Mouse (Mus musculus) liver (tissue): Measurements from ENCODE around the gene AU022252.

ENCODE experiments used
- DNase-seq: peaks from one replicate; pipeline ENCODE4 v3.0.0-alpha.2; 2020; ENCODE audit warnings: mixed read lengths

Gene AU022252

GRCm38 (mm10) chr4:119244468-119245240 is 12.1 kb upstream of the AU022252 start:
- DNase-seq: no peak

- no peak for DNase-seq
Observed at GRCm38 (mm10) chr4:119242571-119242970, 10.1 kb upstream of the AU022252 start.

- no peak for DNase-seq
Observed at GRCm38 (mm10) chr4:119241664-119242063, 9.2 kb upstream of the AU022252 start.

- no peak for DNase-seq
Observed at GRCm38 (mm10) chr4:119239181-119239682, 6.7 kb upstream of the AU022252 start.

- DNase-seq: no peak
Observed at GRCm38 (mm10) chr4:119238661-119239060, 6.1 kb upstream of the AU022252 start.

- no peak for DNase-seq
Observed at GRCm38 (mm10) chr4:119234348-119234747, 1.8 kb upstream of the AU022252 start.

- DNase-seq: peak; percentile 46
Observed at GRCm38 (mm10) chr4:119233256-119233901, 867 bp upstream of the AU022252 start.

- DNase-seq: peak; percentile 39
Observed at GRCm38 (mm10) chr4:119226751-119227150, 5.8 kb downstream of the AU022252 start.

GRCm38 (mm10) chr4:119225719-119226118 is 6.8 kb downstream of the AU022252 start:
- no peak for DNase-seq

- no peak for DNase-seq
Observed at GRCm38 (mm10) chr4:119224534-119224933, 8.0 kb downstream of the AU022252 start.

- DNase-seq: peak; percentile 52
Observed at GRCm38 (mm10) chr4:119223696-119224095, 8.8 kb downstream of the AU022252 start.

GRCm38 (mm10) chr4:119218169-119218568 is 14.3 kb downstream of the AU022252 start, which contains the start of gene Tmem269:
Gene Tmem269 (minus strand): TSS chr4:119218217.
- peak; percentile 24 for DNase-seq

GRCm38 (mm10) chr4:119216667-119217066 is 15.8 kb downstream of the AU022252 start:
- DNase-seq: no peak

- DNase-seq: peak; percentile 86
Observed at GRCm38 (mm10) chr4:119204672-119205071, 27.8 kb downstream of the AU022252 start.

GRCm38 (mm10) chr4:119198105-119198504 is 34.4 kb downstream of the AU022252 start:
- DNase-seq: no peak

- DNase-seq: no peak
Observed at GRCm38 (mm10) chr4:119195582-119196320, 36.8 kb downstream of the AU022252 start.

GRCm38 (mm10) chr4:119194909-119195581 is 37.5 kb downstream of the AU022252 start, which contains the start of gene Svbp:
Gene Svbp (plus strand): TSS chr4:119195306.
- DNase-seq: peak; percentile 97

GRCm38 (mm10) chr4:119192757-119193156 is 39.8 kb downstream of the AU022252 start:
- no peak for DNase-seq

- DNase-seq: no peak
Observed at GRCm38 (mm10) chr4:119191273-119191672, 41.2 kb downstream of the AU022252 start.

- peak; percentile 89 for DNase-seq
Observed at GRCm38 (mm10) chr4:119190618-119191017, 41.9 kb downstream of the AU022252 start.

GRCm38 (mm10) chr4:119189864-119190263 is 42.6 kb downstream of the AU022252 start, which contains the start of gene Ermap:
Gene Ermap (minus strand): TSS chr4:119190011.
- DNase-seq: peak; percentile 90

- DNase-seq: peak; percentile 47
Observed at GRCm38 (mm10) chr4:119189392-119189791, 43.1 kb downstream of the AU022252 start.
